Mouse (Mus musculus): ENCODE results near the gene Tmem135. TPM values are rescaled to one million over a fixed set of nuclear protein-coding genes. Genes with fewer than 3 reads are reported as not detected.
"Not testable (repeated sequence)": the region's sequence is repeated elsewhere in the genome, so short reads cannot be mapped to it uniquely, and the experiment has no call there.

Gene Tmem135
- polyA plus RNA-seq, 1 experiment from 2014 or later = 24.5 TPM

DNA sequence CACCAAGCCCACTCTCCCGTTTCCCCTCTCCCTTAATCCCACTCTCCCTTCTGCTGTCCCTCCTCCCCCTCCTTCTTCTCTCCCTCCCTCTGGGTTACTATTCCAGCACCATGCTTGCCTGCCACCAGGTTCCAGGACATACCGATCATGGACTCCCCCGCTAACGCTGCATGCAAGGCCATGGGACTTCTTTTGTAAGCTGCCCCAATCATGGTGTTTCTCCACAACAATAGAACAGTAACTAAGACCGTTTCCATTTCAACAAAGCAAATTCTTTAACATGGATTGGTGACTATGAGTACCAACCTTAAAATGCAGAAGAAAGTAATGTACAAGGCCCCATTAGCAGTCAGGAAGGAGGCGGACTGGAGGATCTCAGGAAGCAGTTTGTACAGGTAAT, 97.2 kb downstream of the Tmem135 start:
- H3K27ac ChIP-seq = no peak overlapping the region
- 0 out of 2 replicates have a peak, but pooled peaks cover 2% of the 10 kb centered on the region for H3K9me3 ChIP-seq
- 0 out of 2 replicates have a peak, but pooled peaks cover 3% of the 10 kb centered on the region for H3K4me1 ChIP-seq (replicated peaks)
- no peaks in the 10 kb centered on the region for H3K27me3 ChIP-seq
- H3K4me2 ChIP-seq = no peak overlapping the region
- 83% methylated on average over 6 of the region's 6 CpGs for WGBS
- H3K4me3 ChIP-seq = no peak overlapping the region
- no peak overlapping the region for H3K9ac ChIP-seq
- no peak for ATAC-seq (ENCODE audit: low FRiP score)
- peaks cover 7% of the 10 kb centered on the region for H3K36me3 ChIP-seq

DNA sequence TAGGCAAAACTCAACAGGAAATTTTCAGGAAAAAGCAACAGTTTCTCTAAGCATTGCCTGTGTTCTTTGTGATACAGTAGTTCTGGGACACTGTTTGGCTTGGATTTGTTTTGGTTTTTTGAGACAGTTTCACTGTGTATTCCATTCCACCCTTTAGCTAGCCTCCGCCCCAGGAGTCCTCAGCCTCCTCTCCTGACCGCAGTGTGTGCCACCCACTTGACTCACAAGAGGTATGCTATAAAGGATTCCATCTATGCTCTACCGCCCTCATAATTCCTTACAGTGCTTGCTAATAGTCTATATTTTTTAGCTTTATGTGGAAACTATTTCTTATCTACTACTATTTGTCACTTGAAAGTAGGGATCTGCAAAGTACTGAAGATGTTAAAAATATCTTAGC, 99.1 kb downstream of the Tmem135 start:
- H3K9me3 ChIP-seq = no peaks in the 10 kb centered on the region
- no peak overlapping the region for H3K9ac ChIP-seq
- H3K27ac ChIP-seq = no peak overlapping the region
- no peak overlapping the region for H3K4me2 ChIP-seq
- 0 out of 2 replicates have a peak, but pooled peaks cover 3% of the 10 kb centered on the region for H3K4me1 ChIP-seq (replicated peaks)
- H3K4me3 ChIP-seq = no peak overlapping the region
- ATAC-seq (ENCODE audit: low FRiP score) = no peak
- no peaks in the 10 kb centered on the region for H3K27me3 ChIP-seq
- H3K36me3 ChIP-seq = peaks cover 7% of the 10 kb centered on the region
- 94% methylated on average over 3 of the region's 3 CpGs for WGBS

DNA sequence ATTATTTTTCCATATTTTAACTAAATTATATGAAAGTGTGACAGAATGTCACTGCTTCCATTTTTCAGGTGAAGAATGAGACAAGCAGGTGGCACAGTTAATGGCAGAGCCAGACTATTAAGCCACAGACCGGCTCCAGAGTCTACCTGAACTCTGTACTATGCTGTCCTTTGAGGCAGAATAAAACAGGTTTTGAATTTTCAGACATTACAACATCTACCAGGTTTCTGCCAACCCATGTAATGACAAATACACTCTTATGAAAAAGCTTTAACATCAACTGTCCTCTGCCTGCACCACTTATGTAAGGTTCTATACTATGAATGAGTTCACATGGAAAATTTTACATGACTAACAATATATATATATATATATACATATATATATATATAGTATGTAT, 100.3 kb downstream of the Tmem135 start:
- Histone ChIP-seq H3K4me1 (replicated peaks) (0 out of 2 replicates have a peak, but pooled peaks cover 4% of the 10 kb centered on the region), H3K4me2 (no peak overlapping the region), H3K27me3 (no peaks in the 10 kb centered on the region), H3K36me3 (peaks cover 7% of the 10 kb centered on the region), H3K9ac (no peak overlapping the region), H3K4me3 (no peak overlapping the region), H3K9me3 (no peaks in the 10 kb centered on the region), H3K27ac (no peak overlapping the region)
- 98% methylated on average over 1 of the region's 1 CpGs for WGBS
- ATAC-seq (ENCODE audit: low FRiP score) = no peak

DNA sequence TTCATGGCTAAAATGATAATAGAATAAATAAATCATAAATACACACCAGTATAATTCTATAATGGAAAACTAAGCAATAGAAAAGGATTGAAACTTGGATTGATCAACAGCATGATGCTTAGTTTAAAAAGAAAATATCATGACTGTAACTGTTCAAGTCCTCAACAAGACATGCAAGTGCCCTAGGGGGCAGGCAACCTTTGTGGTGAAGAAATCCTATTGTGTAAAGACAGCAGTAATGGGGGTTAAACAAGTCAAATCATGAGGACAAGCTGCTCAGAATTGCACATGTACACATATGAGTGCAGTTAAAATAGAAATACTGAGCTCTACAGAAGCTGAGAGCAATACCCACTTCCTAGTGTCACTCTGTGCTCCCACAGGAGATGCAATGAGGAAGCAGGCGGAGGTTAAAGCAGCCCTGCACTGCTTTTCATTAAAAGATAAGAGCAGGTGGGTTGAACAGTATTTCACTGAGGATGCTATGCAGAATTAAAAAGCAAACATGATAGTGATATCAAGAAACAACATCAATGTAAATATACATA, 105.0 kb downstream of the Tmem135 start:
- WGBS = 82% methylated on average over 1 of the region's 1 CpGs
- Histone ChIP-seq H3K4me1 (replicated peaks) (0 out of 2 replicates have a peak, but pooled peaks cover 2% of the 10 kb centered on the region), H3K9ac (no peak overlapping the region), H3K36me3 (peaks cover 7% of the 10 kb centered on the region), H3K27ac (0 out of 2 replicates have a peak overlapping the region, but pooled peaks have one; percentile 13), H3K4me3 (no peak overlapping the region), H3K9me3 (no peaks in the 10 kb centered on the region), H3K27me3 (no peaks in the 10 kb centered on the region), H3K4me2 (no peak overlapping the region)
- ATAC-seq (ENCODE audit: low FRiP score) = no peak

DNA sequence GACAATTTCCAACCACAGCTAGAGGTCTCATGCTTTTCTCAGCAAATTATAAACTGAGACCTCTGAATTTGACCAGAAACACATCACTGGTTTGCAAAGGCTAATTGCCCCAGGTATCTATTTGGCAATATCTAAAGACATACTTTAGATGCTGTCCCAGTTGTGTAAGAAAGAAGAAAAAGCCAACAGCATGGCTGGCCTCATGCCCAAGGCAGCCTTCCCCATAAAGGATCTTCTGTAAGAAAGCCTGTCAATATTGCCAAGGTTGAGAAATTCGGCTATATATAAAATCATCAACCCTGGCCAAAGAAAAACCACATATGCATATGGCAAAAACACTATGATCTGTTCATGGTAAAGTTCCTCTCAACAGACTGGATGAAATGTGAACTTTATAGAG, 107.1 kb downstream of the Tmem135 start:
- peaks cover 3% of the 10 kb centered on the region; the same call in 1 of the 2 replicates for H3K36me3 ChIP-seq
- H3K4me3 ChIP-seq = no peak overlapping the region
- H3K9me3 ChIP-seq = no peaks in the 10 kb centered on the region
- no peak overlapping the region for H3K9ac ChIP-seq
- H3K4me1 ChIP-seq (replicated peaks) = 0 out of 2 replicates have a peak, but pooled peaks cover 2% of the 10 kb centered on the region
- no peak overlapping the region for H3K27ac ChIP-seq
- H3K27me3 ChIP-seq = no peaks in the 10 kb centered on the region
- no peak overlapping the region for H3K4me2 ChIP-seq
- WGBS = 92% methylated on average over 1 of the region's 1 CpGs
- ATAC-seq (ENCODE audit: low FRiP score) = no peak

DNA sequence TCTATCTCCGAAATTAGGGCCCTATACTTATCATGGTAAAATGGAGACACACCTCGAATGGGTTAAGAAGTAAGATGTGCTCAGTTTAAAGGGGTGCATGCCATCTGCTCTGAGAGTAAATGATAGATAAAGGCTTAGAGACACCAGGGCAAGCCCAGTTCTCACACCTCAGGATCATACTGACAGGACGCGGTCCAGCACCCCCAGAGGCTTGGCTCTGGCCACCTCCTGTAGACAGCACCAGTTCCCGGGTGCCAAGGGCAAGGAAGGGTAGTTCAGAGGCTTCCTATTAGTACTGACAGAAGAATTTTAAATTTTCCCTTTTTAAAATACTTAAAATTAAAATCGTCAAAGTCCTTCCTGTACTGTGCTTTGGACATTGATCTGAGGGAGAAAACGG, 121.4 kb downstream of the Tmem135 start:
- no peak for ATAC-seq (ENCODE audit: low FRiP score)
- Histone ChIP-seq H3K9ac (no peak overlapping the region), H3K4me1 (replicated peaks) (no peaks in the 10 kb centered on the region), H3K36me3 (peaks cover 7% of the 10 kb centered on the region; the same call in 1 of the 2 replicates), H3K4me2 (no peak overlapping the region), H3K27ac (no peak overlapping the region), H3K4me3 (no peak overlapping the region), H3K9me3 (no peaks in the 10 kb centered on the region), H3K27me3 (no peaks in the 10 kb centered on the region)
- WGBS = 97% methylated on average over 7 of the region's 7 CpGs

DNA sequence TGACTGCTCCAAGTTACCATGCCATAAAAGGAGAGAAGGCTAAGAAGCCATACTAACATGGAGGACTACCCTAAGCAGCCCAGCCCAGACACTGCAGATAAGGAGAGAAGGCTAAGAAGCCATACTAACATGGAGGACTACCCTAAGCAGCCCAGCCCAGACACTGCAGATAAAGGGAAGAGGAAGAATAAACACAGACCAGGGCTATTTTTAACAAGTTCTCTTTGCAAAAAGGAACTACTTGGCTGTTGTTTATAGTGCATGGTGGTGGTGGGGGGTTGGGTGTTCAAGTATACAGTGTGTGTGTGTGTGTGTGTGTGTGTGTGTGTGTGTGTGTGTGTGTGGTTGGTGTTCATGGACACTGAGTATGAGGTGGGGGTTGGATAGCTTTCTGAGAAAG, 133.6 kb downstream of the Tmem135 start:
- not testable (repeated sequence) for ATAC-seq (ENCODE audit: low FRiP score); H3K27me3 ChIP-seq; H3K27ac ChIP-seq; H3K9ac ChIP-seq; H3K36me3 ChIP-seq; H3K4me2 ChIP-seq; H3K4me3 ChIP-seq; H3K9me3 ChIP-seq; H3K4me1 ChIP-seq (replicated peaks)

DNA sequence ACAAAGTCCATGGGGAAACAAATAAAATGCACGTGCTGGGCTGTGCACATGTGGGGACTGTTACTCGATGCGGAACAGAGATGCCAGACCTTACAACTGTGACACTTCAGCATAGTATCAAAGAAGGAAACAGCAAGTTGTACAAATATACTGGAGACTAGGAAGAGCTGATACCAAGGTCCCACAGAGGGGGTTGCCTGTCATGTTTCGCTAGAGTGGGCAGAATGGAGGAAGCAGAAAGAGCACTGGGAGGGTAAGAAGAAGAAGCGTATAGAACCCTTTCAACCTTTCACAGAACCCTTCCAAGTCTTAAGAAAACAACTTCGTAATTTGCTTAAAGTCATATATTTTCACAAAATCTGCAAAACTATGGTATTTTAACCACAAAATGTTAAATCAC, 134.2 kb downstream of the Tmem135 start:
- Histone ChIP-seq H3K4me3 (no peak overlapping the region), H3K36me3 (peaks cover 6% of the 10 kb centered on the region), H3K9ac (no peak overlapping the region), H3K4me1 (replicated peaks) (no peaks in the 10 kb centered on the region), H3K4me2 (no peak overlapping the region), H3K27ac (no peak overlapping the region), H3K27me3 (no peaks in the 10 kb centered on the region), H3K9me3 (no peaks in the 10 kb centered on the region)
- WGBS = 92% methylated on average over 6 of the region's 6 CpGs
- no peak for ATAC-seq (ENCODE audit: low FRiP score)

DNA sequence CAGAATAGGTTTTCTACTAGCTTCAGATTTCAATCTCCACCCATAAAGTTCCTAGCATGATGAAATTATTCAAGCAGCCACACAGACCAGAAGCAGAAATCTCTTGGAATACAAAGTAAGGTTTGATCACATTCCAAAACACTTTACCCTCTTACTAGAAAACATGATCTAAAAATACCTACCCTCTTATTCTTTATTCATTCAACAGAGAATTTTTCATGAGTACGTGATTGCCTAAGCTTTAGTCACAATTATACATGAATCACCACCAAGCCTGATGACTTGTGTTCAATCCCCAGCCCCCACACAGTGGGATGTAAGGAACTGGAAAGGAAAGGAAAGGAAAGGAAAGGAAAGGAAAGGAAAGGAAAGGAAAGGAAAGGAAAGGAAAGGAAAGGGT, 136.5 kb downstream of the Tmem135 start:
- no peak for ATAC-seq (ENCODE audit: low FRiP score)
- H3K9ac ChIP-seq = no peak overlapping the region
- no peak overlapping the region for H3K27ac ChIP-seq
- no peaks in the 10 kb centered on the region for H3K27me3 ChIP-seq
- no peaks in the 10 kb centered on the region for H3K9me3 ChIP-seq
- peaks cover 1% of the 10 kb centered on the region for H3K36me3 ChIP-seq
- H3K4me3 ChIP-seq = no peak overlapping the region
- no peaks in the 10 kb centered on the region for H3K4me1 ChIP-seq (replicated peaks)
- WGBS = 92% methylated on average over 1 of the region's 1 CpGs
- no peak overlapping the region for H3K4me2 ChIP-seq

DNA sequence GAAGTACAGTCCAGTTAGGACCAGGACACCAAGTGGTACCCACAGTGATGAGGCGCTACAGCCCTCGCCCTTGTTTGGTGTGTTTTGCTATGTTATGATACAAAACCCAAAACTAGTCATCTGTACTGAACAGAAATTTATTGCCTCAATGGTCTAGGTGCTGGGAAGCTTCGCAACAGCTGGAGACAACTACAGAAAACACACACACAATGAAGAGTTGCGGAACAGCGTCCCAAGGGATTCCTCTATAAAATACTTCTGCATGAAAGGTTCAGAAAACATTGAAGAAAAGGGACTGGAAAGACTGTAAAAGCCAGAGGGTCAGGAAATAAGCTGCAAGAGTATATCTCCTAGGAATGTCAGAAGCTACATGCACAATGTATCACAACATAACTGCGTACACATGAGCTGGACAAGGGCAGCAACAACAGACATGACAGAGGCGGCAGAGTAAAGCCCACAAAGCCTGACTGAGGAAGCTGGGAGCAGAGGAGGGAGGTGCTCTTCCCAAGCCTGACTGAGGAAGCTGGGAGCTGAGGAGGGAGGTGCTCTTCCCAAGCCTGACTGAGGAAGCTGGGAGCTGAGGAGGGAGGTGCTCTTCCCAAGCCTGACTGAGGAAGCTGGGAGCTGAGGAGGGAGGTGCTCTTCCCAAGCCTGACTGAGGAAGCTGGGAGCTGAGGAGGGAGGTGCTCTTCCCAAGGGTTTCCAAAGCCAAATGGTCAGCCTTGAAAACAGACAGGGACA, 137.8 kb downstream of the Tmem135 start:
- no peaks in the 10 kb centered on the region for H3K27me3 ChIP-seq
- H3K9ac ChIP-seq = no peak overlapping the region
- no peak overlapping the region for H3K27ac ChIP-seq
- H3K9me3 ChIP-seq = no peaks in the 10 kb centered on the region
- no peaks in the 10 kb centered on the region for H3K4me1 ChIP-seq (replicated peaks)
- WGBS = 80% methylated on average over 7 of the region's 7 CpGs
- H3K4me2 ChIP-seq = no peak overlapping the region
- no peak for ATAC-seq (ENCODE audit: low FRiP score)
- H3K36me3 ChIP-seq = no peaks in the 10 kb centered on the region
- no peak overlapping the region for H3K4me3 ChIP-seq

DNA sequence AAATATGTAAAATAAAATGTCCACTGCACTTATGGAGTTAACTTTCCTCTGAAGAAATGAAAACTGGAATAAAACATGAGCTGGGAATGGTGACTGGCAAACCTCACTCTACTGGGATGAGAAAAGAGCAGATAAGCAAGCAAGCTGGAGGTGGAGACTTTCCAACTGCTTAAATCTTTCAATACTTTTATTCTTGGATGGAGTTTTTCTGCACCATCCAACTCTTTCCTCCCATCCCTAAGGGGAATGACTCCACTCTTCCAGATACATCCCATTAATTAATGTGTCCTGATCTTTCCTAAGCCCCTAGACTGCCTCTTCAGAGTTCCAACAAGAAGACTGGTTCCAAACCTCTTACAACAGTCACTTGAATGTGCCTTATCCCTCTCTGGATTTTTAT, 143.1 kb downstream of the Tmem135 start:
- Histone ChIP-seq H3K9ac (no peak overlapping the region), H3K36me3 (no peaks in the 10 kb centered on the region), H3K27me3 (no peaks in the 10 kb centered on the region), H3K27ac (no peak overlapping the region), H3K4me3 (no peak overlapping the region), H3K4me2 (no peak overlapping the region), H3K4me1 (replicated peaks) (no peaks in the 10 kb centered on the region), H3K9me3 (no peaks in the 10 kb centered on the region)
- ATAC-seq (ENCODE audit: low FRiP score) = no peak

DNA sequence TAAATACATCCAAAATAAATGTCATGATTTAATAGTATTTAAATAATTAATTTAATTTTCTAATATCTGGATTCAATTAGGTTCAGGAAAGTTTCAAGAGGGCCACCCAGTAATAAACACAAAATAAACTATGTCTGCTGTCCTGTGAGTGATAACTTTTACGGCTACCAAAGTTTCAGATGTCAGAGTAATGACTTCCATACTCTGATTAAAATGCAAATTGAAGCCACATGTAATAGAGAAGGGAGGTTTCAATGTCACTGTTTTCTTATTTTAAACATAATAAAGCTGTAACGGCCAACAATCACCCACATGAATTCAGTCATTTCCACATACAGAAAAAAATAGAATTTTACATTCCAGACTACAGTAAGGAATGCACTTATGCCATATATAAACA, 145.2 kb downstream of the Tmem135 start:
- ATAC-seq (ENCODE audit: low FRiP score) = no peak
- Histone ChIP-seq H3K36me3 (no peaks in the 10 kb centered on the region), H3K9ac (no peak overlapping the region), H3K27ac (no peak overlapping the region), H3K4me2 (no peak overlapping the region), H3K4me1 (replicated peaks) (no peaks in the 10 kb centered on the region), H3K27me3 (no peaks in the 10 kb centered on the region), H3K9me3 (no peaks in the 10 kb centered on the region), H3K4me3 (no peak overlapping the region)
- 78% methylated on average over 2 of the region's 2 CpGs for WGBS

DNA sequence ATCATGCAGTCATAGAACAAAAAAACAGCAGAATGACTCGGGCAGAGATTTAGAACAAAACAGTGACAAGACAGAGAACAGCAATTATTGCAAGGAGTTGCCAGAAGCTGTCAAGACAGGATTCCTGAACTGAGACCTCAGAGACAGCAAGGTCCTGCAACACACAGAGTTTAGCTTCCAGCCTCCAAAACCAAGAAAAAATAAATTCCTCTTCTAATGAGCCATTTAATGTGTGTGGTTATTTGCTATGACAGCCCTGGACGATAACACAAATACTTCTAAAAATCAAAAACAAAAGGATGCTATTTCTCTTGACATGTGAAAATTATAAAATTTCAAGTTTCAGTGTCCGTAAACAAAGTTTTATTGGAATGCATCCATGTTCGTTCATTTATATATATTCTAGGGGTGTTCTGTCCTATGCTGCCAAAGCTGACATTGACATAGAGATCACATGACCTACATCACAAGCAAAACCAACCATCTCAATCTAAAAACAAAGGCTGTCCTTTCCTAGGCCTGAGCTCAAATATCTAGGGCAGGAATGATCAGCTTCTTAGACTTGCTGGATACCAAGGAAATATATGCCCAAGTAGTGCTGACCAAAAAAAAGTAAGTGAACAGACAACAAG, 146.0 kb downstream of the Tmem135 start:
- H3K36me3 ChIP-seq = no peaks in the 10 kb centered on the region
- no peaks in the 10 kb centered on the region for H3K9me3 ChIP-seq
- H3K4me3 ChIP-seq = no peak overlapping the region
- no peak overlapping the region for H3K27ac ChIP-seq
- H3K9ac ChIP-seq = no peak overlapping the region
- WGBS = 83% methylated on average over 4 of the region's 4 CpGs
- no peaks in the 10 kb centered on the region for H3K4me1 ChIP-seq (replicated peaks)
- ATAC-seq (ENCODE audit: low FRiP score) = no peak
- H3K4me2 ChIP-seq = no peak overlapping the region
- H3K27me3 ChIP-seq = no peaks in the 10 kb centered on the region

Data from hindbrain, embryonic 13.5 days (tissue).